Mouse (Mus musculus) C3H10T1/2 (cell line): ENCODE data around the gene Ces1d. TPM values are rescaled to one million over a fixed set of nuclear protein-coding genes. Genes with fewer than 3 reads are reported as not detected.

ENCODE experiments used
- polyA plus RNA-seq, 2 experiments: library from polyadenylated mRNA; unstranded; fragments of >200 nt; fragmentation: generic; extraction: Trizol; gene quantifications; one replicate each; pipeline ENCODE4 v1.2.1; 2012; ENCODE audit warnings: missing spikeins in 2 of 2

Ces1d gene
- polyA plus RNA-seq = 1 to 10 TPM in 1 of 2 experiments, not detected in 1; 1.1 TPM

DNA sequence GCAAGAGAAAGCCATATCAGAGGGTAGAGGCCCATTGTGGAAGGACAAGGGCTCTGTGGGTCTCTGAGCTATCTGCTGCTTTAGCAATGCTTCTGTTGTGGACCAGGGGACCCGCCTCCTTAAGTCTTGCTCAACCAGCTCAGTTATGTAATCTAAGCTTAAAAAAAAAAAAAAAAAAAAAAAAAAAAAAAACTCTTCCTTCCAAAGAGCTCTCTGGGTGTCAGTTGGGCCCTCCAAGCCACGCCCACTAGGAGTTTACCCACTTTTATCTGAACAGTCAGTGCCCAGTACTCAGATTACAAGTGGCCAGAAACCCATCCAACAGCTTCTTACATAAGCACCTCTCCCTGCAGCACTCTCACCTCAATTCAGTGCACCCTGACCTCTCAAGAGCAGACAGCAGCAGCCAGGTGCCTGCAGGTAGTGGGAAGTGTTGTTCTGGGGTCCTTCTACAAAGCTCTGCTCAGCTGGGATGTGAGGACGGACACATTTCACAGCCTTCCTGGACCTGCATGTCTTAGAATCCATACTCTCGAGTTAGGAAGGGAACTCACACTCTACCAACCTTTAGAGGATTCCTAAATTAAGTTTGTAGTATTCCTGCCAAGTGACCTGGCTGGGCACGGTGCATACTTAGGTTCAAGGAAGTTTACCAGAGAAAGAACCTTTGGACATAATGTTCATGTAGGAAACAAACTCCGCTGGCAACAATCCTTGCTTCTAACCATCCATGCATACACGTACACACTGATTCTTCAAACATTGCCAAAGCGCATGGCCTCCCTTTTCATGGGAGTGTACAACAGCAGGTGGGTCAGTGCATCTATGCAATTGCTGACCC is at the start of gene Ces1d:
Gene Ces1d, minus strand, starts transcription at position 154 of the 841 bp plus-strand sequence.

DNA sequence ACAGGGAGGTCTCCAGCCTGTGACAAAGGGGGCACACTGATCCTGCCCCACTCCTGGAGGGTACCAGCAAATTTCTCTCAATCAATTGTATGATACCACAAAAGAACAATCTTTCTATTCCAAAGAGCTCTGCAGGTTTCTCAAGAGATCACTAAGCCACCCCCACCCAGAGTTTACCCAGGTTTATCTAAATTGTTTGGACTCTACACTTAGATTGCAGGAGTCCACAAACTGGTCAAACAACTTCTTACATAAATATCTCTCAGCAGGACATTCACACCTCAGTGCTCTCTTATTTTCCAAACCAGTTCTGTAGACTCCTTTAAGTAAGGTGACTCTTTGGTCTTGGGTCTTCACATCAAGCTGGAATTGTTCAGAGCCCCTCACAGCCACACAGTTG is 31.8 kb upstream of the Ces1d start, which contains the start of gene Ces1e:
Gene Ces1e, minus strand, starts transcription at position 174 of the 400 bp plus-strand sequence.

DNA sequence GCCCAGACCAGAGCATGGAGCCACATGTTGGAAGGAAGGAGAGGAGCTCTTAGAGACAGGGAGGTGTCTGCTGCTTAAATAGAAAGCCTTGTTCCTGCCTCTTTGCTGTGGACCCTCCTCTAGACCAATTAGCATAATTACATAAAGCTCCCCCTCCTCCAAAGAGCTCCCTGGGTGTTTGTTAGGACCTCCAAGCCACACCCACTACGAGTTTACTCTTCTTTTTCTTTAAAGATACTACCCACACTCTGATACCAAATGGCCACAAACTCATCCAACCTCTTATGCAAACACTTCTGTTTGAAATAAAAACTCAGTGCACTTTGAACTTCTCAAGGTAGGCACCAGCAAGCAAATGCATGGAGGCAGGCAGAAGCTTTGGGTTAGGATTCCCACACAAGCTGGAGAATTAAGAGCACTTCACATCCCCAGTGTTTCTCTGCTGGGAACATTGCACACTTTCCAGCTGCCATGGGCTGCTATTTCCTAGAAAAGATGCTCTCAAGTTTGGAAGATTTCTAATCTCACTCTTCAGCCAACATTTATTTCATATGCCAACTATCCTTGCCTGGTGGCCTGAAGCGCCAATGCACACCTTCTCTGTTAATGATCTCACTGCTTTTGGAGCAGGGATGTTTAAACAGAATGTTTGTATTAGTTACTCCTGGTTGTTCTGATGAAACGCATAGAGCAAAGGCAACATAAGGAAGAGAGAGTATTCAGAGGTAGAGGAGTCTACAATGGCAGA is 66.2 kb downstream of the Ces1d start, which contains the start of gene Ces1c:
Gene Ces1c, minus strand, starts transcription at position 51 of the 748 bp plus-strand sequence.

Other genes with a start within 250 kb of the Ces1d start
- gene Slc6a2, start 237.8 kb downstream of the Ces1d start, polyA plus RNA-seq = under 1 TPM in 1 of 2 experiments, not detected in 1; 0.09 TPM
- gene Ces1a, start 149.6 kb downstream of the Ces1d start, polyA plus RNA-seq = 1 to 10 TPM in 1 of 2 experiments, not detected in 1; 1.4 TPM
- gene Ces1b, start 117.8 kb downstream of the Ces1d start, polyA plus RNA-seq = not detected
- gene Ces1c, start 66.6 kb downstream of the Ces1d start, polyA plus RNA-seq = not detected
- gene Ces1e, start 31.8 kb upstream of the Ces1d start, polyA plus RNA-seq = not detected
- under 1 TPM; 0.04 to 0.17 TPM for gene Ces1f, start 81.9 kb upstream of the Ces1d start, polyA plus RNA-seq
- gene Ces1g, start 139.5 kb upstream of the Ces1d start, polyA plus RNA-seq = under 1 TPM; 0.11 to 0.17 TPM
- gene Ces1h, start 181.9 kb upstream of the Ces1d start, polyA plus RNA-seq = not detected